Mouse (Mus musculus) MEL-GATA-1-ER (cell line): Measurements from ENCODE around the gene Ncor2.

Experiments
- DNase-seq: peaks from one replicate; pipeline ENCODE4 v3.0.0-alpha.2; 2012; ENCODE audit warnings: low read depth; ENCODE audit errors: extremely low read depth

Gene Ncor2

GRCm38 (mm10) chr5:125024002-125024401, 155.0 kb downstream of the Ncor2 start:
- no peak for DNase-seq

DNA sequence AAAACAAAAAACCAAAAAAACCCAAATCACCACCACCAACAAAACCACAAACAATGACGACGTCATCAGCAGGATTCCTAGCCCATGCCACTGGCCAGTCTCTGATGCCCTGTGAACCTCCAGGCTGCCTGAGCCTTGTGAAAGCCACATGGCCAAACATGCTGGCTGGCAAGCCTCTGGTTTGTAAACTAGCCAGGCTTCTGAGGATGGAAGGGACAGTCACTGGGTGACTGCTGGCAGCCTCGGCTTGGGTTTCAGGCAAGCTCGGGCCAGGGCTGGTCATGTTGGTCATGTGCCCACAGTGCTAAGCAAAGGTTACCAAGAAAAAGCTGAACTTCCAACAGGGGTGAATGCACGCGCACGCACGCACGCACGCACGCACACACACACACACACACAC, 157.7 kb downstream of the Ncor2 start:
- no peak for DNase-seq

DNA sequence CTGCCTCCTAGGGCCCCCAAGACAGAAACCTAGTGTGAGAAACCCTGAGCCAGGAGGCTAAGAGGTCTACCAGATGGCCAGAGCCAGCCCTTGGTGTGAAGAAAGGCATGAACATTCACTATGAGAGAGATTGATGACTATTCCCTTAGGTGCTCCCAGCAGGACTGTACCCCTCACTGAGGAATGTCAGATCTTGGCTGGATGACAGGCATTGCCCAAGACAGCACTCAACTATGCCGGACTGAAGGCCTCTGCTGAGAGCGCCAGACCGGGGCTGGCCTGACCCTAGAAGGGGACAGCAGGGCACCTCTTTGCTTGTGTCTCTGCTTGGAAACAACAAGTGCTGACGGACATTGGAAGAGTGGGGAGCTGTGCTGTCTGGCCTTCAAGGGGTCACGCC, 159.9 kb downstream of the Ncor2 start:
- DNase-seq, result no peak

DNA sequence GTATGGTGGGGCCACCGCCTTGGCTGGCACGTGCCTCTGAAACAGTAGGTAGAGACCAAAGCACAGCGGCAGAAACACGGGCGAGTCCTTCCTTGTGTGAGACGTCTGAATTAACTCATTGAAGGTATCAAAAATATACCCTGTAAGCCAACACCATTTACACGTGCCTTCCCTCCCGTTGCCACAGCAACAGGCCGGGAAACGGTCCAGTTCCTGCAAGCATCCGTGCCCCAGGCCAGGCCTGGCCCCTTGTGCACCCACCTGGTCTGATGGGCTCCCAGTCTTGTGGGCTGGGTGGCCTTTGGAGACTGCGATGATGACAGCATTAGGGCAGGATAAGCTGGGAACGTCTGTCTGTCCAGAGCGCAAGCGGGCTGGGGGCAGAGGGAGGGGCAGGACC, 161.7 kb downstream of the Ncor2 start:
- DNase-seq, result no peak

GRCm38 (mm10) chr5:125016421-125017242, 162.4 kb downstream of the Ncor2 start:
- no peak for DNase-seq

- DNase-seq, result no peak
These were observed 163.4 kb downstream of the Ncor2 start for GRCm38 (mm10) chr5:125015576-125015975.

DNA sequence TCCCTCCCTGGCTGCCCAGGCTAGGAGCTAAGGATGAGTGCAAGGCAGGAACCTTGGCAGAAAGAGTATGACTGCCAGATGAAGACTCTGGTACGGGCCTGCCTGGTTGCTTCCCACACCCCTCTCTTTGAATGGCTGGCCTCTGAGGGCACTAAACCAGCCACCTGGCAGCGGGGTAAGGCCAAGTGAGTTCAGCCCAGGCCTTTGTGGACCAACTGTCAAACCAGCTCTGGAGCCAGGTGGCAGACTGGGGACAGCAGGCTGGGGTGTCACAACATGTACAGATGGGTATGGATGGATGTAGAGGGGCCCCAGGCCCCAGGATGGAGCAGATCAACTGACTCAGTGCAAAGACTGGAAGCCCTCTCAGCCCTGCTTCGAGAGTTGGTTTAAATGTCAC, 164.0 kb downstream of the Ncor2 start:
- no peak for DNase-seq

GRCm38 (mm10) chr5:125014497-125014896, 164.5 kb downstream of the Ncor2 start:
- no peak for DNase-seq

GRCm38 (mm10) chr5:125011628-125012027, 167.4 kb downstream of the Ncor2 start:
- DNase-seq, result no peak

- no peak for DNase-seq
These were observed 167.9 kb downstream of the Ncor2 start for GRCm38 (mm10) chr5:125011166-125011565.

GRCm38 (mm10) chr5:125006896-125007295, 172.1 kb downstream of the Ncor2 start:
- DNase-seq, result no peak

DNA sequence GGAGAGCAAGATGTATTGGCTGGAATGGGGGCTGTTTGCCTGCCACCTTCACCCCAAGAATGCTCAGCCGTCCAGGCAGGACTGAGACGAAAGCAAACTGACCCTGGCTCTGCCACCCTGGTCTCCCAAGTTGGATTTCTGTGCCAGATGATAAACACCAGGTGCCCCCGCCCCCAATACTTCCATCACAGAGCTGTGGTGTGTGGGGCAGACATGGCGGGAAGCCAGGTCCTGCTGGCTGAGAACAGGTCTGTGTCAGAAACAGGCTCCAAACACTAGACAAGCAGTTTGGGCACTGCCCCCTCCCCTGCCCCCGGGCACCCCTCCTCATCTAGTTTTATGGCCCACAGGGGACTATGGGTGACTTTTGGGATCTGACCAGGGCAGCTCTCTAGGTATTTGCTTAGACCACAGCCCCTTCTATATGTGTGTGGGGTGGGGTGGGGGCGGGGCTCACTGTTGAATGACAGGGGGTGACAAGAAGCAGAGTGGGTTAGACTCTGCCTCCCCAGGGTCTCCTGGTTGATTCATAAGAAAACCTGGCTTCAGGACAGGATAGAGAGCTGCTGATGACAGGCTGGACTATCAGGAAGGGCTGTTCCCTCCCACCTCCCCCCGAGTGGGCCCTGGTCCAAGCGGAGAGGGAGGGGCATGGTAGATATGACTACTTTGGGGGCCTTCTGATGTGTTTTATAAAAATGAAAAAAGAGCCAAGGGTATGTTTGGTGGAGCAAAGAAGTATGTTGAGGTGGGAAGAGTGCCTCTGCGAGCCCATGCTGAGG, 173.0 kb downstream of the Ncor2 start:
- DNase-seq, result no peak

DNA sequence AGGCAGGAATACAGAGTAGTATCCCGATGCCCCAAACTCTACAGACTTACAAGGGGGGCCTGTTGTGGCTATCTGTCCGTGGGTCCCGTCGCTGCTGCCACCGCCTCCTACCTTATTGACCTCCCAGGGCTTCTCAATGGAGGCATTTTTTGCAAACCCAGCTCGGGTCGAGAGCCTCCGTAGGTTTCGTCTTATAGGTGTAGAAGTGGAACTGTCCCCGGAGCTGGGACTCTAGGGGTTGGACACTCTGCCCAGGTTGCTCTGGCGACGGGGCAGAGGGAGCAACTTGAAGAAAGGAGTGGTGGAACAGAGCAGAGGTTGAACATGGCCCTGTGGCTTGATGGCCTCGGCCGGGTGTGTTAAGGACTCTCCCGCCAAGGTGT, 175.2 kb downstream of the Ncor2 start:
- no peak for DNase-seq

GRCm38 (mm10) chr5:125002969-125003872, 175.8 kb downstream of the Ncor2 start, which contains the start of gene Rflna:
Gene Rflna, plus strand, starts transcription at chr5:125003221.
- no peak for DNase-seq

GRCm38 (mm10) chr5:125000756-125001250, 178.2 kb downstream of the Ncor2 start:
- no peak for DNase-seq

DNA sequence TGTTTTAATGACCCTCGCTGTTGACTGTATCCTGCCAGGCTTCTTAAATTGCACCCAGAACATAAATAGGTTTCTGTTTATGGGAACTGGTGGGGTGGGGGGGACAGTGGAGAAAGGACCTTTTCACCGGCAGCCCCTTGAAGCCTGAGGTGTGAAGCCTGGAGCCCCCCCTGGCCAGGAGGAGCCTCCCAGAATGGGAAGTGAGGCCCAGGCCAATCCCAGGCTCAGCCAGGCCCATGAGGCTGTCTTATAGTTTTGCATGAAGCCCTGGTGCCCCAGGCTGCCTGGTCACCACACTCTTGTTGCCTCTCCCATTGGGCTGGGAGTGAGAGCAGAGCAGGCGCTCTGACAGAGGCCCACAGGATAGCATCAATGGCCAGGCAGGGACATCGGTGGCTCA, 181.1 kb downstream of the Ncor2 start:
- no peak for DNase-seq

DNA sequence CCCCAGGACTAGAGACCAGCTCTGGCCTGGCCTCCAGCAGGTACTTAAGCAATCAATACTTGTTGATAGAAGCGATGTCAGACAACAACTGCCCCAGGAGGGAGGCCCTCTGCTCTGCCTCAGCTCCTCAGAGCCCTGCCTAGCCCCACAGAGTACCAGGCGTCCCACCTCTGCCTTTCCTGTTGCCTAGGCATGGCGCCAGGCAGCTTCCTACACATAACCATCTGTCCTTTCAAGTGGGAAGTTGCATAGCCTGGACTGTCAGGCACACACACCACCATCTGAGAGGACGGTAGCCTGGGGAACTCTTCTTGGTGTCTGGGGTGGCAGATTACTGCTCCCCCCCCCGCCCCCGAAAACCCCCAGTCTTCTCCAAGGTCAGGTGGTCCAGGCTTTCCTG, 182.2 kb downstream of the Ncor2 start:
- no peak for DNase-seq

DNA sequence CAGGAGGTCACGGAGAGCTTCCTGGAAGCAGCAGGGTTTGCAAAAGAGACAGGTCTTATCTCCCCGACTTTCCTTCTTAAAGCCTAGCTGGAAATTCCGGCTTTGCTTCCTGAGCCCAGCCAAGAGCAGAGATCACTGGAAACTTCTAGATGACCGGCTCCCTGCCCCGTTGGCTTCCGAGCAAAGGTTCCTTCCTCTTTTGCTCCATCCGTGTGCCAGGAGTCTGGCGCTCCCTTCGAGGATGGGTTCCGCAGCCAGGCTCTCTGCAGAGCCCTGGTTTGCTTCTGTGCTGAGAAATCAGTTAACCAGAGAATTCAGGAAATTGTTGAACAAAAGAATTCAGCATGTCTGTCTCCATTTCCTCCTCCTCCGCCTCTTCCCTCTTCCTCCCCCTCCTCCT, 186.1 kb downstream of the Ncor2 start:
- DNase-seq, result no peak

GRCm38 (mm10) chr5:124992323-124992722, 186.7 kb downstream of the Ncor2 start:
- no peak for DNase-seq

GRCm38 (mm10) chr5:124989724-124990123, 189.3 kb downstream of the Ncor2 start:
- no peak for DNase-seq

DNA sequence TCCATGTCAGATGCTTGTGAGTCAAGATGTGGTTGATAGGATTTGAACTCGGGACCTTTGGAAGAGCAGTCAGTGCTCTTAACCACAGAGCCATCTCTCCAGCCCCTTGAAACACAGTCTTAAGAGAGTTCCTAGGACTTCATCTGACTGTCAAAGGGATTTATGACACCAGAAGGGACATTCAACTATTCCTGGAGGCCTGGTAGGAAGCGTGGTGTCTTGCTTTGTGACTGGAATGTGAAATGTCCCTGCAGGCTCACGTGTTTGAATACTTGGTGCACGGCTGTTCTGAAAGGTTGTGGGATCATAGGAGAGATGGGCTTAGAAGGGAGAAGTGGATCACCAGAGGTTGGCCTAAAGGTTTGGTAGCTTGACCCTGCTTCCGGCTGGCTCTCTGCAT, 192.4 kb downstream of the Ncor2 start:
- DNase-seq, result no peak
